ENCODE assay signal across 9 mouse cellular contexts in the genomic region with DNA sequence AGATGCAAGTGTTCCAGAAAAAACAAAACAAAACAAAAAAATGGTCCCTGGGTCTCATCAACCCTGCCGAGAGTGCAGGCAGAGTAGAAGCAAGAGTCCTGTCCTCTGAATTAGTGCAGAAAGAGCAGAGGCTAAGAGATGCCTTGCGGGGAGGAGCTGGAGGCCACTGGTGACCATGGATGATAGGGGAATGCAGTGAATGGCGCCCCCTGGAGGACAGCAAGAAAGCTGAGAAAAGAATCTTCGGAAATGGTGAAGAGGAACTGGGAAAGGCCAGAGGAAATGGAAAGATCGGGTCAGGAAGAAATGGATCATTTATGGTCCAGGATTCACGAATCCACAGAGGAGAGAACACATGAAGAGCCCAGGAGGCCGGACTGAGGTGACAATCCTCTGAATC.
DNase-seq lines count a peak whose midpoint lies in the region; ATAC-seq lines count a peak whose summit lies in the region.
"Had no signal": no experiment of that assay in that cellular context is flagged by ENCODE, and none has a peak within 500 bp of the region (broad histone marks: within the 10 kb centered on the region; RNA-seq: fewer than 3 reads in every experiment).

No protein-coding gene starts in this region.

- no peaks in the 10 kb centered on the region; the same call in 1 of the 2 replicates for H3K27me3 ChIP-seq in heart, embryonic 11.5 days (ENCODE audit: control insufficient read depth, insufficient read depth, low read length)

- H3K4me2 ChIP-seq in heart, embryonic 11.5 days: no peak overlapping the region

- no peak overlapping the region for H3K9ac ChIP-seq in heart, embryonic 11.5 days (ENCODE audit: low read depth, low read length)

- no peaks in the 10 kb centered on the region for H3K36me3 ChIP-seq in heart, embryonic 11.5 days (ENCODE audit: control insufficient read depth, insufficient read depth, low read length)
- H3K36me3 ChIP-seq: G1E had no signal

- ATAC-seq in heart, embryonic 11.5 days (replicated peaks; ENCODE audit: insufficient number of reproducible peaks, low FRiP score, low TSS enrichment): no peak
- ATAC-seq in megakaryocyte-erythroid progenitor cell, adult 5-6 weeks (replicated peaks; ENCODE audit: low FRiP score, low TSS enrichment, poor library complexity, severe bottlenecking): 0 out of 2 replicates have a peak, but pooled peaks have one; percentile 38

- no peak overlapping the region for H3K4me3 ChIP-seq in heart, embryonic 11.5 days (ENCODE audit: low read depth, low read length)

- WGBS in heart, embryonic 11.5 days (ENCODE audit: insufficient replicate concordance): 41% methylated on average over 7 of the region's 7 CpGs

- peak; percentile 95 for DNase-seq in heart, adult 11 months
- peak; percentile 86 to 91 for DNase-seq in cerebellum, adult 18-20 months
- peak; percentile 59 to 65 for DNase-seq in frontal cortex, postnatal 36 days (ENCODE audit: low spot score in 2 of 2)
- peak; percentile 78 for DNase-seq in induced T-regulatory cell, adult 2 months (ENCODE audit: low read depth)
- peak; percentile 10 to 18 for DNase-seq in left cerebral cortex, adult 8-10 months (ENCODE audit: low spot score in 2 of 2)
- peak; percentile 23 to 50 for DNase-seq in spleen, postnatal 36 days (ENCODE audit: low spot score in 2 of 2)

- H3K27ac ChIP-seq in heart, embryonic 11.5 days (ENCODE audit: low read depth, low read length): no peak overlapping the region

- H3K4me1 ChIP-seq in heart, embryonic 11.5 days (ENCODE audit: control insufficient read depth, insufficient read depth, low read length): peaks cover 2% of the 10 kb centered on the region

- H3K9me3 ChIP-seq in heart, embryonic 11.5 days (replicated peaks; ENCODE audit: control insufficient read depth, low read length): no peaks in the 10 kb centered on the region

Comparison
In these comparisons a context has a peak if more than half of its experiments do, and no peak if none do; other contexts are left out.
1. DNase-seq: peak in every context shown above with its lines; median percentile 95 in heart, adult 11 months; 88 in cerebellum, adult 18-20 months; 78 in induced T-regulatory cell, adult 2 months; 62 in frontal cortex, postnatal 36 days; 36 in spleen, postnatal 36 days; 14 in left cerebral cortex, adult 8-10 months.